Comparison of ENCODE assay signal across 24 mouse cellular contexts in the genomic region with DNA sequence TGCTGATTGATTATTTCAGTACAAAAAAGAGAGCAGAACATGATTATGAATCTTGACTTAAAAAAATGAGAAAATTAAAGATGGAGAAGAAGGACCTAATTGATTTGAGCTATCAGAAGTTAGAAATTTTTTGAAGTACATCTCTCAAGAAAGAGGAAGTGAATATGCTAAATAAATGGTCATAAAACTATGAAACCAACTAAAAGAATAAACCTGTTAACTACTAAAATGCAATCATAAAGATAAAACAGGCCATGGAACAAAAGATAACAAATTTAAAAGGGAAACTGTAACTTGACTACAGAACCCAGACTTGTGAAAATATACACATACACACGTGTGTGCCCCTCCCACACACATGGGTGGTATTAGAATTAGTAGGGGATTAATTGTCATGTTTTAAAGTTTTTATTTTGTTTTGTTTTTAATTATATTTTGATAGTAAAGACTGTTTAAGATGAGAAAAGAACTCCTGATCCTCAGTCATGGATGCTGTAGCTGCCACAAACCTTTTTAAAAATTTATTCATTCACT.
"Had no signal": no experiment of that assay in that cellular context is flagged by ENCODE, and none has a peak within 500 bp of the region (broad histone marks: within the 10 kb centered on the region; RNA-seq: fewer than 3 reads in every experiment).

No protein-coding gene starts in this region.

- H3K9ac ChIP-seq: embryonic facial prominence, embryonic 12.5 days; embryonic facial prominence, embryonic 13.5 days; embryonic facial prominence, embryonic 15.5 days; forebrain, embryonic 12.5 days; forebrain, embryonic 13.5 days; forebrain, embryonic 15.5 days; forebrain, postnatal 0 days had no signal

- H3K27me3 ChIP-seq: embryonic facial prominence, embryonic 12.5 days; embryonic facial prominence, embryonic 13.5 days; embryonic facial prominence, embryonic 15.5 days; forebrain, embryonic 12.5 days; forebrain, embryonic 13.5 days; forebrain, embryonic 15.5 days had no signal

- H3K4me3 ChIP-seq: embryonic facial prominence, embryonic 10.5 days; embryonic facial prominence, embryonic 12.5 days; embryonic facial prominence, embryonic 13.5 days; embryonic facial prominence, embryonic 15.5 days; erythroblast, embryonic 14.5 days; forebrain, embryonic 10.5 days; forebrain, embryonic 12.5 days; forebrain, embryonic 13.5 days; forebrain, embryonic 15.5 days; heart, adult 2 months; heart, embryonic 10.5 days had no signal

- H3K27ac ChIP-seq: embryonic facial prominence, embryonic 10.5 days; embryonic facial prominence, embryonic 12.5 days; embryonic facial prominence, embryonic 13.5 days; embryonic facial prominence, embryonic 15.5 days; forebrain, embryonic 10.5 days; forebrain, embryonic 12.5 days; forebrain, embryonic 13.5 days; forebrain, embryonic 15.5 days; heart, embryonic 10.5 days had no signal

- DNase-seq: cerebellum, adult 9-11 months; cerebellum, postnatal 10 days; cerebellum, postnatal 14 days; cerebellum, postnatal 25 days; cerebellum, postnatal 36 days; embryo, embryonic 11 days; forebrain, postnatal 0 days; gastrocnemius, adult 2 months; gastrocnemius, postnatal 10 days; gastrocnemius, postnatal 14 days; gastrocnemius, postnatal 36 days; heart, adult 18-20 months; heart, adult 2 months had no signal

- H3K9me3 ChIP-seq: embryonic facial prominence, embryonic 10.5 days; embryonic facial prominence, embryonic 12.5 days; embryonic facial prominence, embryonic 13.5 days; embryonic facial prominence, embryonic 15.5 days; forebrain, embryonic 10.5 days; forebrain, embryonic 12.5 days; forebrain, embryonic 13.5 days; forebrain, embryonic 15.5 days; heart, embryonic 10.5 days had no signal

- H3K36me3 ChIP-seq: embryonic facial prominence, embryonic 10.5 days; embryonic facial prominence, embryonic 12.5 days; embryonic facial prominence, embryonic 13.5 days; embryonic facial prominence, embryonic 15.5 days; forebrain, embryonic 10.5 days; forebrain, embryonic 12.5 days; forebrain, embryonic 15.5 days; heart, embryonic 10.5 days had no signal

- ATAC-seq: forebrain, embryonic 13.5 days; forebrain, embryonic 15.5 days; forebrain, embryonic 16.5 days; forebrain, postnatal 0 days had no signal

- H3K4me1 ChIP-seq: embryonic facial prominence, embryonic 10.5 days; embryonic facial prominence, embryonic 12.5 days; forebrain, embryonic 10.5 days; forebrain, embryonic 12.5 days; forebrain, embryonic 13.5 days; forebrain, embryonic 15.5 days; heart, embryonic 10.5 days had no signal
